Mouse (Mus musculus) kidney, embryonic 14.5 days (tissue): Measurements from ENCODE around the gene Ggcx. TPM values are rescaled to one million over a fixed set of nuclear protein-coding genes. Genes with fewer than 3 reads are reported as not detected.
"Not testable (repeated sequence)": the region's sequence is repeated elsewhere in the genome, so short reads cannot be mapped to it uniquely, and the experiment has no call there.

Source experiments
- ATAC-seq: fragments of 200-750 bp; cut with Nextera tagmentation; 2 replicates; pipeline ENCODE4 v1.8.0; 2017; ENCODE audit warnings: moderate number of reproducible peaks, mild to moderate bottlenecking, moderate TSS enrichment, moderate library complexity; ENCODE audit not compliant: low FRiP score, low TSS enrichment
- H3K27ac ChIP-seq: fragments of 300-500 bp; sonication (generic); 2 replicates; pipeline ENCODE4 v1.5.1; 2014; ENCODE audit warnings: low read depth, mild to moderate bottlenecking, low read length, moderate library complexity, mixed read lengths
- H3K27me3 ChIP-seq: fragments of 300-500 bp; sonication (generic); 2 replicates; pipeline ENCODE4 v1.6.1; 2014; ENCODE audit warnings: mild to moderate bottlenecking, low read length; ENCODE audit not compliant: control insufficient read depth, insufficient read depth
- H3K36me3 ChIP-seq: fragments of 300-500 bp; sonication (generic); 2 replicates; pipeline ENCODE4 v1.6.1; 2014; ENCODE audit warnings: low read length, mixed read lengths; ENCODE audit not compliant: control insufficient read depth, insufficient read depth
- H3K4me1 ChIP-seq: fragments of 300-500 bp; sonication (generic); 2 replicates; pipeline ENCODE4 v1.6.1; 2014; ENCODE audit warnings: low read length, mixed read lengths; ENCODE audit not compliant: control insufficient read depth, insufficient read depth
- H3K4me2 ChIP-seq: fragments of 300-500 bp; sonication (generic); replicated peaks from 2 replicates; pipeline ENCODE4 v1.6.1; 2014; ENCODE audit warnings: low read depth, mild to moderate bottlenecking, low read length
- H3K4me3 ChIP-seq: fragments of 300-500 bp; sonication (generic); 2 replicates; pipeline ENCODE4 v1.5.1; 2014; ENCODE audit warnings: mild to moderate bottlenecking, low read length
- H3K9ac ChIP-seq: fragments of 300-500 bp; sonication (generic); 2 replicates; pipeline ENCODE4 v1.6.1; 2014; ENCODE audit warnings: low read depth, mild to moderate bottlenecking, low read length, moderate library complexity
- H3K9me3 ChIP-seq: fragments of 300-500 bp; sonication (generic); 2 replicates; pipeline ENCODE4 v1.6.1; 2016; ENCODE audit warnings: low read length; ENCODE audit not compliant: control insufficient read depth
- WGBS: fragments of 180-500 bp; shearing (Covaris S2); extraction: QIAGEN DNeasy Blood & Tissue Kit; methylation state at CpG from one replicate; pipeline ENCODE4 v1.1.7; 2014; 5-methylcytosine and 5-hydroxymethylcytosine counted together
- polyA plus RNA-seq: library from polyadenylated mRNA; unstranded; fragments of >200 nt; fragmentation: Nextera tagmentation; extraction: Ambion mirVana; gene quantifications from 2 replicates; pipeline ENCODE4 v1.2.1, GENCODE M21; 2014

Ggcx gene
- polyA plus RNA-seq, 1 experiment from 2014 or later, result 24.7 TPM

DNA sequence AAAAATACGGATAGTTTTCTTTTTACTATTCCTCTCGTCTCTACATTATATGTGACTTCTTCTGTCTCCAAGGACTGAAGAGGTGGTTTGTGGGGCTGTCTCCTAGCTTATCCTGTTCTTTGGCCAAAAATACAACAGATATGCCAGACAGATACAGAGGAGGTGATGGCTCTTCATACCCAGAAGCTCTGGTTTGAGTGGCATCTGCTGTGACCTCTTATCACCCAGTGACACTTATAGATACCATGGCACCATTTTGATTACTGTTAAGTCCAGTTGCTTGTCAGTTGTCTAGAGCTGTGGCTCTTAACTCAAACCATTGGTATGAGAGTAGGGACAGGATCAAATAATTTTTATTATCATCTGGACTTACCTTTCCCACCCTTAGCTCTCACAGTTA lies 33.4 kb downstream of the Ggcx start:
- Histone ChIP-seq H3K9ac (no peak overlapping the region), H3K36me3 (no peaks in the 10 kb centered on the region), H3K4me3 (no peak overlapping the region), H3K9me3 (no peaks in the 10 kb centered on the region), H3K27me3 (no peaks in the 10 kb centered on the region), H3K27ac (no peak overlapping the region), H3K4me1 (no peaks in the 10 kb centered on the region), H3K4me2 (no peak overlapping the region)
- 84% methylated on average over 2 of the region's 2 CpGs for WGBS
- no peak for ATAC-seq

DNA sequence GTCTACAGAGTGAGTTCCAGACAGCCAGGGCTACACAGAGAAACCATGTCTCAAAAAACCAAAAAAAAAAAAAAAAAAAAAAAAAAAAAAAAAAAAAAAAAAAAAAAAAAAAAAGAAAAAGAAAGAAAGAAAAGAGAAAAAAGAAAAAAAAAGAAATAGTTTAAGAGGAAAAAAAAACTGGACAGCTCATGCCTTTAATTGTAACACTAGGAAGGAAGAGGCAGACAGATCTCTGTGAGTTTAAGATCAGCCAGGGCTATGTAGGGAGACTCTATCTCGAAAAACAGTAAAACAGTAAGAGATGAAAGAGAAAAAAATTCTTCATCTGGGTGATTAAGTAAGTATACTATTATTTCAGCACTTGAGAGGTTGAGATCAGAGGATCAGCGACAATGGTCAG lies 37.7 kb downstream of the Ggcx start:
- H3K4me2 ChIP-seq, H3K4me3 ChIP-seq, H3K4me1 ChIP-seq, H3K27me3 ChIP-seq, H3K27ac ChIP-seq, H3K36me3 ChIP-seq, H3K9ac ChIP-seq, ATAC-seq, H3K9me3 ChIP-seq: not testable (repeated sequence)
- 65% methylated on average over 2 of the region's 2 CpGs for WGBS

DNA sequence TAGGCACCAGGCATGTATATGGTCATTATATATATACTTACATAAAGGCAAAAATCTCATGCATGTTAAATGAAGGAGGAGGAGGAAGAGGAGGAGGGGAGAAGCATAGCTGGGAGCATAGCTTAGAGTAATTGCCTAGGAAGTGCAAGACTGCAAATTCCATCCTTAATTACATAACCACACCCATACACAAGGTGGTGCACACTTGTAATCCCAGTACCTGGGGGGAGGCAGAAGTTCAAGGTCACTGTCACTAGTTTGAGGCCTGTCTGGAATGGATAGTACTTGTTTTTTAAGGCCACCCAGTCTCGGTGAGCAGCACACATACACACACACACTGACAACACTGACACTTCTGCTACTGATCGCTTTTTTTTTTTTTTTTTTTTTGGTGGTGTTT lies 38.2 kb downstream of the Ggcx start:
- no peaks in the 10 kb centered on the region for H3K4me1 ChIP-seq
- no peak for ATAC-seq
- no peak overlapping the region for H3K4me3 ChIP-seq
- no peak overlapping the region for H3K9ac ChIP-seq
- no peak overlapping the region for H3K27ac ChIP-seq
- WGBS, result 89% methylated on average over 2 of the region's 2 CpGs
- no peak overlapping the region for H3K4me2 ChIP-seq
- H3K9me3 ChIP-seq, result no peaks in the 10 kb centered on the region
- H3K36me3 ChIP-seq, result no peaks in the 10 kb centered on the region
- H3K27me3 ChIP-seq, result no peaks in the 10 kb centered on the region

DNA sequence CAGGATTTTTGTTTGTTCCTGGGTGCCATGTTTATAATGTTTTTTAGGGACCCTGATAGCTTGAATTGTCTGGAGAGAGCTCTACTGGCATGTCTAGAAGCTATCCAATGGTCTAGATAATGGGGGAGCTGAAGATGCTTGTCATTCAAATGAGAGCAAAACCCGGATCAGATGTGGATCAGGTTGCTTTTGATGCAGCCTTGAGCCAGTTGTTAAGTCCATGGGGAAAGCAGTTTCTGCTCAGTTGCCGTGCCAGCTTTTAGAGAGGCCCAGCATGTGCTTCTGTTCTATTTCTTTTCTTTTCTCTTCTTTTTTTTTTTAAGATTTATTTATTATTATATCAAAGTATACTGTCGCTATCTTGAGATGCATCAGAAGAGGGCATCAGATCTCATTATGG lies 39.5 kb downstream of the Ggcx start:
- WGBS, result 80% methylated on average over 3 of the region's 3 CpGs
- ATAC-seq, result no peak

DNA sequence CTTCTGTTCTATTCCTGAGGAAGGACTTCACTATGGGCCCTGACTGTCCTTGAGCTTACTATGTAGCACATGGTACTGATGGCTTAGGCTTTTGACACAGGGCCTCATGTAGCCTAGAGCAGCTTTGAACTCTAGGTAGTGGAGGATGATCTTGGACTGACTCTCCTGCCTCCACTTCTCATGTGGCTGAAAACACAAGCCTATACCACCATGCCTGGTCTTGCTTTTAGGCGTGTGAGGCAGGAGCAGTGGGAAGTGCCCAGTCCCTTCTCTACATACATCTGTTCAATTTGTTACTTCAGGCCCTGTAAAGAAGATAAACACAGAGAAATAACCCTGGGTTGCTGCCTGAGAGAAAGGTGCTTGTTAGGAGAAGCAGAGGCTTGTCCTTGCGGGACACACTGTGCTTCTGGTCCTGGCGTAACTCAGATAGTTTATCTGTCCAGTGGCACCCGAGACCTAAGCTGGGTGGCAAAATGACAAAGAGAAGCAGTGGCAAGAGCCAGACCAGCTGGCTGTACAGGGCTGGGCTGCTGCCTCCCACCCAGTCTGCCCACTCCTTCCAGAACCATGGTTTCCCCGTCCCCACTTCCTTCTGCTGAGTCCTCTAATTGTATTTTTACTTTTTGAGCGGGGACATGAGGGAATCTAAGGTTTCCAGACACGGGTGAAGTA lies 40.1 kb downstream of the Ggcx start:
- H3K27me3 ChIP-seq, result no peaks in the 10 kb centered on the region
- no peaks in the 10 kb centered on the region for H3K36me3 ChIP-seq
- H3K9me3 ChIP-seq, result no peaks in the 10 kb centered on the region
- peak overlapping the region; percentile 42; the same call in 1 of the 2 replicates for H3K27ac ChIP-seq
- H3K4me1 ChIP-seq, result no peaks in the 10 kb centered on the region
- no peak overlapping the region for H3K4me2 ChIP-seq
- ATAC-seq, result peak; percentile 57; the same call in 1 of the 2 replicates
- no peak overlapping the region for H3K4me3 ChIP-seq
- H3K9ac ChIP-seq, result 0 out of 2 replicates have a peak overlapping the region, but pooled peaks have one; percentile 28
- WGBS, result 48% methylated on average over 7 of the region's 7 CpGs

More for the DNA sequence above, 39.5 kb downstream of the Ggcx start:
- H3K27me3 ChIP-seq, result no peaks in the 10 kb centered on the region
- H3K27ac ChIP-seq, result no peak overlapping the region
- no peak overlapping the region for H3K9ac ChIP-seq
- no peaks in the 10 kb centered on the region for H3K36me3 ChIP-seq
- H3K4me1 ChIP-seq, result no peaks in the 10 kb centered on the region
- no peak overlapping the region for H3K4me3 ChIP-seq
- H3K4me2 ChIP-seq, result no peak overlapping the region
- no peaks in the 10 kb centered on the region for H3K9me3 ChIP-seq

DNA sequence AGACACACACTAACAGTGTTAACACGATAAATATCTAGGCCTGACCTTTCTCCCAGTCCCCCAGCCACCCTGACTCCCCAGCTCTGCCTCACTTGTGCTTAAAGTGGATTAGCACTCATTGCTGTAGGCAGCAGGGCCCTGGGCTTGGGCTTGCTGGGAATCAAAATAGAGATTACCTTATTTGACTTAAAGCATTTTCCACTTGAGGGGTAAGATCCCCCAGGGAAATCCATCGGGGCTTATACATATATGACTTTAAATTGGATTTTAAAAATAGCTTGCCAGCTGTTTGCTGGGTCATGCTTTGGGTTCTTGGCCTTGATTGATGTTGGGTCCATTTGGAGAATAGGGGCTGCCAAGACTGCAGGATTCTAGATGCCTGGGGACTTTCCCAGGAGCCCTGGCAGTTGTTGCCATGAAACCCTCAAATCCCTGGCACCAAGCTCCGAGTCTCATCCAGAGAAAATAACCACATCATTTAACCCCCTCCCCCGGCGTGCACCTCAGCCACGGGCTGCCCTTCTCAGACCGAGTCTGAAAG lies 40.8 kb downstream of the Ggcx start:
- ATAC-seq, result no peak

DNA sequence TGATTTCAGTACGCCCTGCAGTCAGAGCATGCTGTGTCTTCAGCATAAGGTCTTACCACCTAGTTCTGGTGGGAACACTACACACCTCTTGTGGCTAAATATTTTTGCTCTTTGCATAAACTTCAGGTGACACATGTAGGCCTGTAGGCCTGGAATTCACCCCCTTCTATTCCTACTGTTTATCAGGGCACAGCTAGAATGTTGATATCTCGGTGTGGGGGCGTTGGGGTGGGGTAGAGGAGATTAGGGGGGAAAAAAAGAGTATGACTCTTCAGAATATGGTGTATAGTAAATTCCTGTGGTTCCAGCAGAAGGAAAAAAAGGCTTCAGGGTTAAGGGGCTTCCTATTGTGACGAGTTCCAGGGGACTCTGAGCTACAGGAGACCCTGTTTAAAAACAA lies 42.5 kb downstream of the Ggcx start:
- no peak overlapping the region for H3K4me2 ChIP-seq
- no peaks in the 10 kb centered on the region for H3K9me3 ChIP-seq
- no peak overlapping the region for H3K27ac ChIP-seq
- H3K4me3 ChIP-seq, result no peak overlapping the region
- no peaks in the 10 kb centered on the region for H3K27me3 ChIP-seq
- ATAC-seq, result no peak
- peaks cover 5% of the 10 kb centered on the region; the same call in 1 of the 2 replicates for H3K4me1 ChIP-seq
- 83% methylated on average over 4 of the region's 4 CpGs for WGBS
- H3K36me3 ChIP-seq, result no peaks in the 10 kb centered on the region
- H3K9ac ChIP-seq, result no peak overlapping the region

More for the DNA sequence above, 40.8 kb downstream of the Ggcx start:
- H3K4me3 ChIP-seq, result no peak overlapping the region
- 65% methylated on average over 7 of the region's 7 CpGs for WGBS
- H3K27me3 ChIP-seq, result no peaks in the 10 kb centered on the region
- H3K4me1 ChIP-seq, result no peaks in the 10 kb centered on the region
- H3K27ac ChIP-seq, result no peak overlapping the region
- no peak overlapping the region for H3K9ac ChIP-seq
- no peak overlapping the region for H3K4me2 ChIP-seq
- H3K9me3 ChIP-seq, result no peaks in the 10 kb centered on the region
- H3K36me3 ChIP-seq, result no peaks in the 10 kb centered on the region

DNA sequence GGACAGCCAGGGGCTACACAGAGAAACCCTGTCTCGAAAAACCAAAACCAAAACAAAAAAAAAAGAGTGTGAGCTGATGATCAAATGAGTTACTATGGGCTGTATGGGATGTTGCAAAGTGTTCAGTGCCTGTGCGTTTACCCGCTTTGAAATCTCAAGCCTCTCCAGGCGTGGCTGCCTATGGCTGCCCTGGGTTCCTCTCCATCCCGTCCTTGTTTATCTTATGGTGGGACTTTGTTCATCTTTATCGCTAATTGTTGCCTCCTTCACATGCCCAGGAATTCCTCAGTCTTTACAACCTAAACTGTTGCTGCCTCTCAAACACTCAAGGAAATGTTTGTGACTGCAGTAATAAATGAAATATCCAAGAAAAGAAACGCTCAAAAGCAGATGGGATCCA lies 44.3 kb downstream of the Ggcx start:
- ATAC-seq, result no peak
- Histone ChIP-seq H3K4me2 (no peak overlapping the region), H3K4me1 (peaks cover 5% of the 10 kb centered on the region; the same call in 1 of the 2 replicates), H3K9me3 (no peaks in the 10 kb centered on the region), H3K27ac (no peak overlapping the region), H3K27me3 (no peaks in the 10 kb centered on the region), H3K9ac (no peak overlapping the region), H3K36me3 (no peaks in the 10 kb centered on the region), H3K4me3 (no peak overlapping the region)
- 69% methylated on average over 7 of the region's 7 CpGs for WGBS

DNA sequence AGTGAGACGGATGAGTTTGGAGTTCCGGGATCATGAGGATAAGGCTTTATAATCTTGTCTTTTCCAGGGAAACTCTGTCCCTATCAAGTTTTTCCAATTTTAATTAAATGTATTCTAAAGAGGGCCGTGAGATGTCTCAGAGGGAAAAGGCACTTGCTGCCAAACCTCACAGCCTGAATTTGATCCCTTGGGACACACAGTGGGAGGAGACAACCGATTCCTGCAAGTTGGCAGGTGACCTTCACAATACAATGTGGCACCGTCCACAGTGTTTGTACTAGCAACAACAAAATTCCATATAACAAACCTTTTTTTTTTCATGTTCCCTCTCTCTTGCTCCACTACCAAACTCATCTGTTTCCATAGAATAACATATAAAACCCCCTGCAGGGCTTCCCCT lies 44.8 kb downstream of the Ggcx start:
- no peak for ATAC-seq
- H3K36me3 ChIP-seq, result no peaks in the 10 kb centered on the region
- H3K27ac ChIP-seq, result no peak overlapping the region
- no peaks in the 10 kb centered on the region for H3K9me3 ChIP-seq
- H3K4me2 ChIP-seq, result no peak overlapping the region
- no peak overlapping the region for H3K4me3 ChIP-seq
- WGBS, result 67% methylated on average over 5 of the region's 5 CpGs
- H3K4me1 ChIP-seq, result peaks cover 5% of the 10 kb centered on the region; the same call in 1 of the 2 replicates
- H3K9ac ChIP-seq, result no peak overlapping the region
- H3K27me3 ChIP-seq, result no peaks in the 10 kb centered on the region
